Mouse (Mus musculus): Measurements from ENCODE around the gene Armc3. TPM values are rescaled to one million over a fixed set of nuclear protein-coding genes. Genes with fewer than 3 reads are reported as not detected.
A peak's percentile ranks its signal among the peaks of the same experiment; 100 is the strongest.

The Armc3 gene
- polyA plus RNA-seq (2014; fragmentation: Nextera tagmentation; extraction: Ambion mirVana): 0.11 TPM in 1 of 2 replicates, not detected in the other

DNA sequence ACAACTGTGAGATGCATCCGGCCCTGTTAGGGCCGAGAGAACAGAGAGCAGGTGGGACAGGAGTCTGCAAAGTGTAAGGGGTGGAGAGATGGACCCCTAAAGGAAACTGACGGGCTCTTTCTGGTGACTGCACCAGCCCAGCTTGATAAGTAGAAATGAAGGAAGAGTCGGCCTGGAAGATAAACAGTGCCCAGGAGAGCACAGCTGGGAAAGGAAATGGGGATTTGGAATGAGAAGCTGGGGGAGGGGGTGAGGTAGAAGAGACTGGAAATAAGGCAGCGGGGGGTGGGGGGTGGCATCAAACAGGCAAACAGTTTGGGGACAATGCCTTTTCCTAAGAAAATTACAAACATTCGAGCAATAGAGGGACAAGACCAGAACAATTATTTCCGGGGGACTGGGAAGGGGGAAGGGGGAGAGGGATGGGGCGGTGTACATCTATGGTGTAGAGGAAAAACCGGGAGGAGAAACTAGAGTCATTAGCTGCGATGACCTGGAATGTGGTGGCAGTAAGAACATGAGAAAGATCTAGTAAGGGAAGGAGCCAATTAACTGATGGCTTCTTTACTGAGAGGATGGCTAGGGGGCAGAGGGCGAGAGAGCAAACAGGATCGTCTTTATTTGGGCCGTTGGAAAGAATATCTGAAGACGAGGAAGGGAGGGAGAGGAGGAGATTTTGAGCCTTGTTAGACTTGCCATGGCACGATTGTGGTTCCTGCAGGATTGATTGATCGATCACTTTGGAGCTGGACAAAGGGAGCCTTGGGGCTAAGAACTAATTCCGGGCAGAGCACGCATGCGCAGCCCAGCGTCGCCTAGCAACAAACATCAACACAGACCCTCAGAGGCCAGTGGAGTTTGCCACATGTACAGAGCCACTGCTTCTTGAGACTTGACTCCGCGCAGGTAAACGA, at the start of gene Armc3:
Armc3 (plus strand) TSS at position 851 of the 914 bp plus-strand sequence.
- WGBS: 29% methylated on average over 24 of the region's 24 CpGs
- ATAC-seq (replicated peaks; ENCODE audit: low FRiP score): peak; percentile 84

DNA sequence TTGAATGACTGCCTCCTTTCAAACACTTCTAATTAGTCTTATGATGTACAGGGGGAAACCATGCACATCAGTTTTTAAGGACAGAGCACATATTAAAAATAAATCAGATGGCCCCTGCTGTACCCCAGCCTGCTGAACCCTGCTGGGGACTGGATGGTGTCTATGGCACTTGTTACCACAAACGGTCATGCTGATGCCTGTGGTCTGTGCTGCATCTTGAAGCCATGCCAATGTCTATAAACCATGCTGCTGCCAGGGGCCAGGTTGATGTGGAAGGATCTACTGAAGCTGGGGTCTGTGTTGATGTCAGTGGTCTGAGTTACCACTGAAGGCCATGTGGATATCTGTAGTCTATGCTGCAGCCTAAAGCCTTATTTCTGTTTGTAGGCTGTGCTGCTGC, 46.4 kb upstream of the Armc3 start:
- Histone ChIP-seq H3K9me3 (ENCODE audit: control insufficient read depth, low read length) (no peaks in the 10 kb centered on the region), H3K27me3 (replicated peaks; ENCODE audit: control insufficient read depth, insufficient read depth, low read length) (no peaks in the 10 kb centered on the region), H3K4me3 (ENCODE audit: low read depth, low read length) (no peak overlapping the region), H3K4me1 (replicated peaks; ENCODE audit: control insufficient read depth, insufficient read depth, low read length) (no peaks in the 10 kb centered on the region), H3K4me2 (no peak overlapping the region), H3K9ac (ENCODE audit: low read depth, low read length) (no peak overlapping the region), H3K27ac (ENCODE audit: low read depth, low read length) (no peak overlapping the region), H3K36me3 (ENCODE audit: control insufficient read depth, insufficient read depth, low read length) (no peaks in the 10 kb centered on the region)
- WGBS: 57% methylated on average over 1 of the region's 1 CpGs
- DNase-seq (ENCODE audit: low spot score) (no peak), ATAC-seq (replicated peaks; ENCODE audit: low FRiP score) (no peak)

More for the DNA sequence above, at the start of gene Armc3:
- no peak within 1 kb of the TSS for H3K27ac ChIP-seq (ENCODE audit: low read depth, low read length)
- H3K9me3 ChIP-seq (ENCODE audit: control insufficient read depth, low read length): no peaks in the 10 kb centered on the region
- peak within 1 kb of the TSS; percentile 45 for H3K4me3 ChIP-seq (ENCODE audit: low read depth, low read length)
- peak within 1 kb of the TSS; percentile 56 for H3K4me2 ChIP-seq
- H3K9ac ChIP-seq (ENCODE audit: low read depth, low read length): no peak within 1 kb of the TSS; the same call in 1 of the 2 replicates
- no peaks in the 10 kb centered on the region for H3K27me3 ChIP-seq (replicated peaks; ENCODE audit: control insufficient read depth, insufficient read depth, low read length)
- no peaks in the 10 kb centered on the region for H3K36me3 ChIP-seq (ENCODE audit: control insufficient read depth, insufficient read depth, low read length)
- DNase-seq (ENCODE audit: low spot score): peak; percentile 69
- peaks cover 5% of the 10 kb centered on the region; the same call in 1 of the 2 replicates for H3K4me1 ChIP-seq (replicated peaks; ENCODE audit: control insufficient read depth, insufficient read depth, low read length)

DNA sequence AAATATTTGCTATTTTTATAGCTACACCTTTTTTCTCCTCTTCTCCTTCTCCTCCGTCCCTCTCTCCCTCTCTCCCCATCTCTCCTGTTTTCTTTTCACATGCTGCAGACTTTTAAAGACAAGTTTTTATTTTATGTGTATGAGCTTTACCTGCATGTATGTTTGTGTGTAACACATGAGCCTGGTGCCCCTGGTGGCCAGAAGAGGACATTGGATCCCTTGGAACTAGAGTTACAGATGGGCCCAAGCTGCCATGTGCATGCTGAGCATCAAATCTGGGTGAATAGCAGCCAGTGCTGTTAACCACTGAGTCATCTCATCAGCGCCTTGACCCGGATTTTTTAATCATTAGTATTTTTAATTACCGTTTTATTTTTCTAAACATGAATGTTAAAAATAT, 42.9 kb upstream of the Armc3 start:
- no peak for ATAC-seq (replicated peaks; ENCODE audit: low FRiP score)
- DNase-seq (ENCODE audit: low spot score): no peak
- no peaks in the 10 kb centered on the region for H3K9me3 ChIP-seq (ENCODE audit: control insufficient read depth, low read length)

DNA sequence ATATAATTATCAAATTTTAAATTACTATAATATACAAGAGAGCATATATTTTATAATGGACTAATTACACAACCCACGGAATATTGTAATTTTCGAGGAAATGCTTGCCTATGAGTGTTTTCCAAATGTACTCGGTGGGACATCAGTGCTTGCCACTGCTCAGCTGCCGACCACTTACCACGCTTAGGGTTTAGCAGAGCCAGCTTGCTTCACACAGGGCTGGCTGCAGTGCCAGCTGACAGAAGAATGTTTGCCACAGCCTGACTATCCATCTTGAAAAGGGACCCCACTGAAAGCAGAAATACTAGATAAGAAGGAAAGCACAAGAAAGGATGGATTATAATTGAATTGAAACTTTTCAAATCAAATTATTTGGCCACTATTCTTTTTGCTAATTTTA, 39.6 kb upstream of the Armc3 start:
- no peaks in the 10 kb centered on the region for H3K36me3 ChIP-seq (ENCODE audit: control insufficient read depth, insufficient read depth, low read length)
- no peak overlapping the region for H3K4me3 ChIP-seq (ENCODE audit: low read depth, low read length)
- no peaks in the 10 kb centered on the region for H3K9me3 ChIP-seq (ENCODE audit: control insufficient read depth, low read length)
- no peak overlapping the region for H3K9ac ChIP-seq (ENCODE audit: low read depth, low read length)
- no peak for DNase-seq (ENCODE audit: low spot score)
- ATAC-seq (replicated peaks; ENCODE audit: low FRiP score): no peak
- H3K27me3 ChIP-seq (replicated peaks; ENCODE audit: control insufficient read depth, insufficient read depth, low read length): no peaks in the 10 kb centered on the region
- WGBS: 81% methylated on average over 5 of the region's 5 CpGs
- no peak overlapping the region for H3K27ac ChIP-seq (ENCODE audit: low read depth, low read length)
- no peak overlapping the region for H3K4me2 ChIP-seq
- H3K4me1 ChIP-seq (replicated peaks; ENCODE audit: control insufficient read depth, insufficient read depth, low read length): no peaks in the 10 kb centered on the region

More for the DNA sequence above, 42.9 kb upstream of the Armc3 start:
- Histone ChIP-seq H3K27ac (ENCODE audit: low read depth, low read length) (no peak overlapping the region), H3K4me2 (no peak overlapping the region), H3K9ac (ENCODE audit: low read depth, low read length) (no peak overlapping the region), H3K36me3 (ENCODE audit: control insufficient read depth, insufficient read depth, low read length) (no peaks in the 10 kb centered on the region), H3K4me1 (replicated peaks; ENCODE audit: control insufficient read depth, insufficient read depth, low read length) (no peaks in the 10 kb centered on the region), H3K4me3 (ENCODE audit: low read depth, low read length) (no peak overlapping the region), H3K27me3 (replicated peaks; ENCODE audit: control insufficient read depth, insufficient read depth, low read length) (no peaks in the 10 kb centered on the region)
- WGBS: 56% methylated on average over 4 of the region's 4 CpGs

DNA sequence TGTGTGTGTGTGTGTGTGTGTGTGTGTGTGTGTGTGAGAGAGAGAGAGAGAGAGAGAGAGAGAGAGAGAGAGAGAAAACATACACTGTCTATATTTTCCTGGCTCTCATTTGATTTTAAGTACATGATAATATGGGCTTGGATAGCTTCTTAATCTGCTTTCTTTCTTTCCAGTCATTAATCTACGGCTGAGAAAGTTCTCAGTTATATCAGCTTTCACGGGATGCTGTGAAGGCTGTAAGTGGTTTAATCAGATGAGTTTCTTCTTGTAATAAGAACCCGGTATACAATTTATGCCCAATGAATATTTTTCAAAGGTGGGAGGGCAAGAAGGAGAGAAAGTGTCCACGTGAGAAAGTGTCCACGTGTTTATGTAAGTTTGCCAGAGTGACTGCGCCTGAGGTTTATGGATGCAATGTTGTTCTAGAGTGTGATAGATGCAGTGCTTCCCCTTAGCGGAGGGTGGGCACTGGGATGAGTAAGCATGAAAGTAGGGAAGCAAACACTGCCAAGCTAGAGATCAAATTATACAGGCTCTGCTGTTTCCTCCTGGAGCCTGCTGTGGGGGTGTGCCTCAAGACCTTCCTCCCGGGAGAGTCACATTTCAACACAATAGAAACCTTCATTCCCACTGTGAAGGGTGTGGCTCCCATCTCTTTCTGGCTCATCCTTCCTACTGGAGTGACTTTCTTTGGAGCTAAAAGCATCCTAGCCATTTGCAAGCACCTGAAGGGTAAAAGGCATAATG, 38.6 kb upstream of the Armc3 start:
- DNase-seq (ENCODE audit: low spot score): no peak
- H3K9me3 ChIP-seq (ENCODE audit: control insufficient read depth, low read length): no peaks in the 10 kb centered on the region
- H3K4me3 ChIP-seq (ENCODE audit: low read depth, low read length): no peak overlapping the region
- no peaks in the 10 kb centered on the region for H3K4me1 ChIP-seq (replicated peaks; ENCODE audit: control insufficient read depth, insufficient read depth, low read length)
- no peaks in the 10 kb centered on the region for H3K27me3 ChIP-seq (replicated peaks; ENCODE audit: control insufficient read depth, insufficient read depth, low read length)
- no peak for ATAC-seq (replicated peaks; ENCODE audit: low FRiP score)
- H3K27ac ChIP-seq (ENCODE audit: low read depth, low read length): no peak overlapping the region
- no peak overlapping the region for H3K4me2 ChIP-seq
- 36% methylated on average over 8 of the region's 8 CpGs for WGBS
- no peaks in the 10 kb centered on the region for H3K36me3 ChIP-seq (ENCODE audit: control insufficient read depth, insufficient read depth, low read length)
- H3K9ac ChIP-seq (ENCODE audit: low read depth, low read length): no peak overlapping the region

DNA sequence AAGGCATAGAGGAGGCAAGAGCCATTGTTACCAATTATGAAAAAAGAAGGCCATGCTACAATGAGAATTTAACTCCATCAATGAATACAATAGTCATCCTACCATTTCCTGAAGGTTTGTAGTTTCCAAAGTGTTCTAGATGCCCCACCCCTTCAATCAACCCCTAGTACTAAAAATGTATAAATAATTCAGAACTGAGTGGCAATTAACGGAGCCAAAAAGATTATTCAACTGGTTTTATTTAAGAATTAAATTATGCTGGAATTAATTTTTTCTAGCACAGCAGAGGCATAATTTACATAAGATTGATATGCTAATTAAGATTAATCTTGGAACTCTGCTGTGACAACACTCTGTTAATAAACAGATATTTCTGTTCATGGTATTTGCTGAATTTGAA, 34.9 kb upstream of the Armc3 start:
- no peak overlapping the region for H3K9ac ChIP-seq (ENCODE audit: low read depth, low read length)
- no peak overlapping the region for H3K4me2 ChIP-seq
- H3K9me3 ChIP-seq (ENCODE audit: control insufficient read depth, low read length): no peaks in the 10 kb centered on the region
- ATAC-seq (replicated peaks; ENCODE audit: low FRiP score) (no peak), DNase-seq (ENCODE audit: low spot score) (no peak)
- no peak overlapping the region for H3K4me3 ChIP-seq (ENCODE audit: low read depth, low read length)
- H3K27ac ChIP-seq (ENCODE audit: low read depth, low read length): no peak overlapping the region
- H3K27me3 ChIP-seq (replicated peaks; ENCODE audit: control insufficient read depth, insufficient read depth, low read length): no peaks in the 10 kb centered on the region
- WGBS: 81% methylated on average over 1 of the region's 1 CpGs
- H3K4me1 ChIP-seq (replicated peaks; ENCODE audit: control insufficient read depth, insufficient read depth, low read length): no peaks in the 10 kb centered on the region
- H3K36me3 ChIP-seq (ENCODE audit: control insufficient read depth, insufficient read depth, low read length): no peaks in the 10 kb centered on the region

DNA sequence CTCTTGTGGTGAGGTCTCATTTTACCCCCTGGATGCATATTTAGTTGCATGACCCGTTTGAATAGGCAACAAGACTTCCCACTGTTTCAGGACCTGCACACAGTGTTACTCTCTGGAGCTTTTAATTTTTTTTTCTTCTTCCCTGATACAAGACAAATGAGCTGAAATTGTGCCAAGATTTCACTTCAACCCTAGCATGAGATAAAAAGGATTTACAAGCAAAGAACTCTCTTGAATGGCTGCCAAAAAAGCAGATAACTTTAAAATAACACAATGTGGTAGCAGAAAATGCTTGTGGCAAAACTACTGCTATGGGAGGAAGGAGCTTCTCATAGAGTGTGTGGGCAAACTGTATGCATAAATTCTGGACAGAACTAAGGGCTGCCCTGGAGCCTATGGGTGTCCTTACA, 22.3 kb upstream of the Armc3 start:
- no peak for DNase-seq (ENCODE audit: low spot score)
- 49% methylated on average over 1 of the region's 1 CpGs for WGBS

DNA sequence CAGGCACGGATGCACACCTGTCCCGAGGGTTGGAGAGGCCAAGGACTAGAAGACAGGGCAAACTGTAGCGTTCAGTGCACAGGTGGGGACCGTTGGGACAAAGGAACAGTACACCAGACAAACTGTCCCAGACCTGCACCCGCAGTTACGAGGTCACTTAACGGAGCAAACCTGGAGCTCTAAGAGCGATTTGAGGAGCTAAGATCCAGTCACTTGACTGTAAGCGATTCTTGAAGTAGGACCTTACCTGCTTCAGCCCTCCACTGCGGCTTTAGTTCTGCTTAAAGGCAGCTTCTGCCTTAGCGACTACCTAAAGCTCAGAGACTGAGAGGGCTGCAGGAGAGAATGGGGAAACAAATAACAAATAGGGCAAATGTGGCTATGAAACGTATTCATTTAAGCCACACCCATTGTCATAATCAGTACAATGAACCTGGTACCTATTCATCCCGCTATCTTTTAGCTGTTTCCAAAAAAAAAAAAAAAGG, 308 bp downstream of the Armc3 start:
- no peaks in the 10 kb centered on the region for H3K36me3 ChIP-seq (ENCODE audit: control insufficient read depth, insufficient read depth, low read length)
- H3K9me3 ChIP-seq (ENCODE audit: control insufficient read depth, low read length): no peaks in the 10 kb centered on the region
- peak overlapping the region; percentile 56 for H3K4me2 ChIP-seq
- H3K4me1 ChIP-seq (replicated peaks; ENCODE audit: control insufficient read depth, insufficient read depth, low read length): peaks cover 5% of the 10 kb centered on the region; the same call in 1 of the 2 replicates
- no peak for ATAC-seq (replicated peaks; ENCODE audit: low FRiP score)
- WGBS: 38% methylated on average over 13 of the region's 13 CpGs
- no peaks in the 10 kb centered on the region for H3K27me3 ChIP-seq (replicated peaks; ENCODE audit: control insufficient read depth, insufficient read depth, low read length)
- H3K9ac ChIP-seq (ENCODE audit: low read depth, low read length): no peak overlapping the region; the same call in 1 of the 2 replicates
- H3K27ac ChIP-seq (ENCODE audit: low read depth, low read length): no peak overlapping the region
- no peak for DNase-seq (ENCODE audit: low spot score)
- peak overlapping the region; percentile 45 for H3K4me3 ChIP-seq (ENCODE audit: low read depth, low read length)

More for the DNA sequence above, 22.3 kb upstream of the Armc3 start:
- no peaks in the 10 kb centered on the region for H3K27me3 ChIP-seq (replicated peaks; ENCODE audit: control insufficient read depth, insufficient read depth, low read length)
- no peak overlapping the region for H3K9ac ChIP-seq (ENCODE audit: low read depth, low read length)
- H3K9me3 ChIP-seq (ENCODE audit: control insufficient read depth, low read length): no peaks in the 10 kb centered on the region
- H3K36me3 ChIP-seq (ENCODE audit: control insufficient read depth, insufficient read depth, low read length): no peaks in the 10 kb centered on the region
- no peak for ATAC-seq (replicated peaks; ENCODE audit: low FRiP score)
- H3K27ac ChIP-seq (ENCODE audit: low read depth, low read length): no peak overlapping the region
- H3K4me1 ChIP-seq (replicated peaks; ENCODE audit: control insufficient read depth, insufficient read depth, low read length): no peaks in the 10 kb centered on the region
- no peak overlapping the region for H3K4me2 ChIP-seq
- H3K4me3 ChIP-seq (ENCODE audit: low read depth, low read length): no peak overlapping the region

Data from liver, embryonic 11.5 days (tissue).